Mouse (Mus musculus) embryo, embryonic 11 days (tissue): ENCODE results near the gene Ganab.
"Not testable (repeated sequence)": the region's sequence is repeated elsewhere in the genome, so short reads cannot be mapped to it uniquely, and the experiment has no call there.

ENCODE experiments used
- DNase-seq: peaks from one replicate; pipeline ENCODE4 v3.0.0-alpha.2; 2015

Gene Ganab

DNA sequence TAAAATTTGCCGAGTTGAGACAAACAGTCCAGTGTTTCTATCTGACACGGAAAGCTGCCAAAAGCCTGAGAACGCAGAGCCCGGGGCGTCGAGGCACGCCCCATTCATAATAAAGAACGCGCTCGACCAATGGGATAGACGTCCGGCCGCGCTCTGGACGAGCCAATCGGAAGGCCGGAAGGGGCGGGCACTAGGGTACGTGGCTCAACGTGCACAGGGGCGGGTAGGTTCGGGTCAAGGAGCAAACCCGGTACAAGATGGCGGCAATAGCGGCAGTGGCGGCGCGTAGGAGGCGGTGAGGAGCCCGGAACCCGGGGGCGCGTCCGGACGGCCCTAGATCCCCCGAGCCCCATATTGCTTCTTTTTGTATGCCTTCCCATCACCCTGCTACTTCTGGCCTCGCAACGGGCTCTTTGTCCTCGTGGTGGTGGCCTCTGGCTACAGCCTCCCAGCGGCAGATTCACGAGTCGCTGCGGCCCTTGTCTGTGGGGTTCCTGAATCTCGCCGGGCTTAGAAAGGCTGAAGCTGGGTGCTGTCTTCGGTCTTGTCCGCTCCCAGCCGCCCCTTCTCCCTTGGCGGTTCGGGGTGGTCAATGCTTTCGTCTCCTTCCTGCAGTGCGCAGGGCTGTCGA is at the start of gene Ganab:
Gene Ganab, plus strand, starts transcription at position 207 of the 631 bp plus-strand sequence.
- peak; percentile 100 for DNase-seq

GRCm38 (mm10) chr19:8848356-8848755 is 49.5 kb upstream of the Ganab start:
- no peak for DNase-seq

- DNase-seq = peak; percentile 61
Observed at GRCm38 (mm10) chr19:8850402-8850901, 47.4 kb upstream of the Ganab start, which contains the start of gene Lrrn4cl. Lrrn4cl (plus strand) TSS chr19:8850768.

GRCm38 (mm10) chr19:8851639-8852038 is 46.2 kb upstream of the Ganab start:
- no peak for DNase-seq

GRCm38 (mm10) chr19:8852236-8852928 is 45.5 kb upstream of the Ganab start:
- no peak for DNase-seq

GRCm38 (mm10) chr19:8853117-8853516 is 44.8 kb upstream of the Ganab start:
- DNase-seq = no peak

DNA sequence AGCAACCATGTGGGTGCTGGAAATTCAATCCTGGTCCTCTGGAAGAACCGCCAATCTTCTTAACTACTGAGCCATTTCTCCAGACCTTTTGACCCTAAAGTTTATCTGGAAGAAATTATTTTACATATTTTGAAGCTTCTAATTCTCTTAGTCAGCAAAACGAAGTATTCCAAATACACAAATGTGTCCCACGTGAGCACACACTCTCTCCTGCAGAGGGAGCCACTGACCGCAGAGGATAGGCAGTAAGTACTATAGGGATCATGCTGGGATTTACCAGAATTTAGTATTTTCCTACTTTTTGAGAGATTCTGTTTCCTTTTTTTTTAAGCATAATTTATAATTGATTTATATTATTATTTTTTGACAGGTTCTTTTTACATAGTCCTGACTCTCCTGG is 40.2 kb upstream of the Ganab start:
- peak; percentile 55 for DNase-seq

DNA sequence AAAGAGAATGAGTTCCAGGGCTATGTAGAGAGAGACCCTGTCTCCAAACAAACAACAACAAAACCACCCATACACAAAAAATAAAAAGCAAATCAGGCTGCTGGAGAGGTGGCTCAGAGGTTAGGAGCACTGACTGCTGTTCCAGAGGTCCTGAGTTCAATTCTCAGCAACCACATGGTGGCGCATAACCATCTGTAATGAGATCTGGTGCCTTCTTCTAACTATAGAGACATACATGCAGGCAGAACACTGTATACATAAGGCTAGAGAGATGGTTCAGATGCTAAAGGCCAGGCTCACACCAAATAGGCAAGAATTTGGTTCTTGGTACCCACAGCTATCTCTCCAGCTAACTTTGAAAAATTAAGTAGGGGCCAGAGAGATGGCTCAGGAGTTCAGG is 38.9 kb upstream of the Ganab start:
- DNase-seq = peak; percentile 31

DNA sequence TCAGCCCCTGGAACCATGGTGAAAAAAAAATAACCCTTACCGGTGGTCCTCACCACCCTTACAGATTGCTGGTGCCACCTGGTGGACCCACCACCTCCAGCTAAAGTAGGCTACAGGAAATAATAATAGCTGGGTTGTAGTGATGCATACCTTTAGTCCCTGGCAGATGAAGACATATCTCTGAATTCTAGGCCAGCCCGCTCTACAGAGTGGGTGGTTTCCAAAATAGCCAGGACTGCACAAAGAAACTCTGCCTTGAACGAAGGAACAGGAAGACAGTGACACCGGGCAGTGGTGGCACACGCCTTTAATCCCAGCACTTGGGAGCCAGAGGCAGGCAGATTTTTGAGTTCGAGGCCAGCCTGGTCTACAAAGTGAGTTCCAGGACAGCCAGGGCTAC is 33.6 kb upstream of the Ganab start:
- DNase-seq = no peak

- not testable (repeated sequence) for DNase-seq
Observed at GRCm38 (mm10) chr19:8870381-8870780, 27.5 kb upstream of the Ganab start.

DNA sequence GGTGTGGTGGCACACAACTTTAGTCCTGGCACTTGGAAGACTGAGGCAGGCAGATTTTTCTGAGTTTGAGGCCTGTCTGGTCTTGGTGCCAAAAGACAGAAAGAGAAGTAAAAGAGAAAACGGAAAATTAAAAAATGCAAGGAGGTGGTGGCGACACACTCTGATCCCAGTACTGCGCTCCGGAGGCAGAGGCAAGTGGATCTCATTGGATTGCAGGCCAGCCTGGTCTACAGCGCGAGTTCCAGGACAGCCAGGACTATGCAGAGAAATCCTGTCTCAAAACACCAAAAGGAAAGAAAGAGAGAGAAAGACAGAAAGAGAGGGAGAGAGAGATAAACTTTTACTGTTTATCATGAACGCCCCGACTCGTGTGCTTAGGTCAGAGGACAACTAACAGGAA is 27.0 kb upstream of the Ganab start:
- DNase-seq = no peak

DNA sequence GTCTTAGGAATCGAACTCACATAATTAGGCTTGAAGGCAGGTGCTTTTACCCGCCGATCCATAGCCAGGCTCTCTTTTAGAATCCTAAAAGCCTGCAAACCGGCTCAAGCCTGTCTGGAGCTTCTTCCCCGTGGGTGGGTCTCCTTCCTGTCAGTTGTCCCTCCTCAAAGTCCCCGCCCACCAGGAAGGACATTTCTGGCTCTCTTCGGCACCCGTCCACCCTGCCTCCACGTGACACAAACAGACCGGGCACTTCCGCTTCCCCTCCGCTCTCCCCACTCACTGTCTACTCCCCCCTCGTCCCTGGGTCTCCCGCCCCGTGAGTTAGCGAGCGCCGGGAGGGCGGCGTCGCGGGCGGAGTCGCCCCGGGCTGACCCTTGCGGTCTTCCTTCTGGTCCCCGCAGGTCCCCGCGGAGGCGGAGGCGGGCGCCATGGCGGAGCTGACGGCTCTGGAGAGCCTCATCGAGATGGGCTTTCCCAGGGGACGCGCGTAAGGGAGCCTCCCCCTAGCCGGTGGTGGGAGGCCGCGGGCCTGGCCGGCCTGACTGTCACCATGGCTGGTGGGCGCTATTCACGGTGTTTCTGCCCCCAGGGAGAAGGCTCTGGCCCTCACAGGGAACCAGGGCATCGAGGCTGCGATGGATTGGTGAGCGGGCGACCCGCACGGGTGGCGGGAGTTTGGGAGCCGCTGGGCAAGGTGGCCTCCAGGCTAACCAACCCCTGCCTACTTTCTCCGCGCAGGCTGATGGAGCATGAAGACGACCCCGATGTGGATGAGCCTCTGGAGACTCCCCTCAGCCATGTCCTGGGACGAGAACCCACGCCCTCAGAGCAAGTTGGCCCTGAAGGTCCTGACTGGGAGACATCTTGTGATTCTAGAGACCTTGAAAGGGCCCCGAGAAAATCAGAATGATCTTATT is 26.3 kb upstream of the Ganab start, which contains the start of gene Ubxn1:
Gene Ubxn1, plus strand, starts transcription at position 230 of the 920 bp plus-strand sequence.
- DNase-seq = peak; percentile 96

DNA sequence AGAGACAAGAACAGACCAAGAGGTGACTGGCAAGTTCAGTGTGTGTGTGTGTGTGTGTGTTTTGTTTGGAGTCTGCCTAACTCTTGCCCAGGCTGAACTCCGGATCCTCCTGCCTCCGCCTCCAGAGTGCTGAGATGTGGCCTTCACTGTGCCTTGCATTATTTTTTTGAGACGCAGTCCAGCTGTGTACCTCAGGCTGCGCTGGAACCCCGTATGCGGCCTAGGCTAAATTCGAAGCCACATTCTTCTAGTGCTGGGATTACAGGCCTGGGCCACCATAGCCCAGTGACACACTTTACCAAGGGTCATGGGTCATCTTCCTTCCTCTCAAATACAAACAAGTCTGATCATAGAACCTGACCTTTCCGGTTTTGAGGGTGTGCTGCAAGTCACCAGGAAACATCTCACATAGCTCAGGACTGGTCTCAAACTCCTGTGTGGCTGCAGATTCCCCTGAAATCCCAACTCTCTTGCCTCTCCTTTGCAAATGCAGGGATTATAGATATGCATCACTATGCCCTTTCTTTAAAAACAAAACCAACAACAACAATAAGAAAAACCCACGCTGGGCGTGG is 25.5 kb upstream of the Ganab start:
- DNase-seq = no peak

GRCm38 (mm10) chr19:8875031-8875430 is 22.8 kb upstream of the Ganab start:
- DNase-seq = no peak

DNA sequence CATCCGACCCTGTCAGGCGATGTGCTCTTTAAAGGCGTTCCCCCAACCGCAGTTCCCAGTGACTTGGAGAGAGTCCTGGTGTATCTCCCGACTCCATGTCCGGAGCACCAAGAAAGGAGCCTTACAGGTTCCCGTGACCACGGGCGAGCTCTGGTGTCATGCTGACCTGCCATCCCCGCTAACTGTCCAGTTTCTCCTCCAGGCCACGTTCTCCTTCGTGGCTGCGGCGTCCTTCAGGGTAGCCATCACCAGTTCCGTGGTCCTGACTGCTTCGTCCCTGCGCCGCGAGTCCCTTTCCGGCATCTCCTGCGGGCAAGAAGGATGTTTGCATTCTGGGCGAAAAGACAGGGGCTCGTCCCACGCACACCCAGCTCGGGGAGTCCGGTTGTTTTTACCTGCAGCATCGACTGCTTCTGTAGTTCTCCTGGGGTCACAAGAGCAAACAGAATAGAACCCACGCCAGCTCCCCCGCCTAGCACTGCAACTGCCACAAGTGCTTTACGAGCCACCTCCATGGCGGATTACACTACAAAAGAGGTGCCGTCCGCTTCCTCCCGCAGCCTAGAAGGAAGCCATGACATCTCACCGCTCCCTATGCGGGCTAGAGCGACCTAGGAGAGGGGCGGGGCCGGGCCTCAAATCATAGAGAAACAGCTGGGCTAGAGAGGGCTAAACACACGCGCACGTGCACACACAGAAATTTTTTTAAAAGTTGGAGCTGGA is 17.4 kb upstream of the Ganab start, which contains the start of gene Uqcc3:
Gene Uqcc3, minus strand, starts transcription at position 613 of the 723 bp plus-strand sequence.
- DNase-seq = peak; percentile 95

DNA sequence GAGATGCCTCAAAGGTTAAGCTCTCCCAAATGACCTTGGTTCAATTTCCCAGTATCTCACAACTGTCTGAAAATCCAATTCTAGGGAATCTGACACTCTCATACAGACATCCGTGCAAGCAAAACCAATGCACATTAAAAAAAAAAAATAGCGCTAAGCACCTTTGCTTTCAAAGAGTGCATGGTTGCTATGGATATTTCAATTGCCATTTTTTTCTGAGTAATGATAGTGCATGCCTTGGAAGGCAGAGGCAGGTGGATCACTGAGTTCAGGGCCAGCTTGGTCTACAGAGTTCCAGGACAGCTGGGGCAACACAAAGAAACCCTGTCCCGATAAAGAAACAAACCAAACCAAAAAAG is 16.9 kb upstream of the Ganab start:
- DNase-seq = no peak

GRCm38 (mm10) chr19:8883616-8884015 is 14.3 kb upstream of the Ganab start, which contains the start of the genes Lbhd1 and Gm49403:
Lbhd1 (plus strand) TSS chr19:8883732.
Gm49403 (plus strand) TSS chr19:8883930.
- DNase-seq = no peak

GRCm38 (mm10) chr19:8886916-8887584 is 10.8 kb upstream of the Ganab start:
- no peak for DNase-seq

DNA sequence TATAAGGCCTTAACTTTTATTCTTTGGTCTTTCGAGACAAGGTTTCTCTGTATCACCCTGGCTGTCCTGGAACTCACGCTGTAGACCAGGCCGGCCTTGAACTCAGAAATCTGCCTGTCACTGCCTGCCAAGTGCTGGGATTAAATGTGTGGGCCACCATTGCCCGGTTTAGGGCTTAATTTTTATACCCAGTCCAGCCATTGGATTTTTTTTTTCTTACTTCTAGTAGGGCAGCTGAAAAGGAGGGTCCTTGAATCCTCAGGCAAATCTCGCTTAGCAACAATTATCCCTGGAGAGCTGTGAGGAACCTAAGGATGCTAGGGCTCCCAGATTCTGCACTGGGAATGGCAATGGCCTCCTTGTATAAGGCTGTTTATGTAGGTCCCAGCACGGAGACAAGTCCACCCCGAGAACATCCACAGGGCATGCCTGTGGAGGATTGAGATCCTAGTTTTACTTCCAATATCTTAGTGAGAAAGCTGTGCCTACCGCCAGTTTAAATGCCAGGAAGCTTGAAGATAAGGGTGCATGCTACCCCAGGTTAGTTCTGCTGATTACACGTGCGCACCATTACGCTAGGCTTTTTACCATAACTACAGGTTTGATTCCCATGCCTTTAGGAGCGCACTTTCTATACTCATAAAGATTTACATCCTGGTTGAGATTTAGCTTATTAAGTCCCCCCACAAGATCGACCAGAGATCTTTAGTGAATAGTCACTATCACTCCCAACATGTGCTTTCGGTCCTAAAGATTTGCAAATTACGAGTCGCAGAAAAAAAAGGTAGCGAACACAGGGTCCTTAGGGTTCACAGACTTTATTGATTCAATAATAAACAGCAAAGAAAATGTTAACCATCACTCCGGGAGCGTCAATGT is 10.0 kb upstream of the Ganab start:
- DNase-seq = no peak
